Mouse (Mus musculus): ENCODE data around the gene Omd.
A peak's percentile ranks its signal among the peaks of the same experiment; 100 is the strongest.
"Not testable (repeated sequence)": the region's sequence is repeated elsewhere in the genome, so short reads cannot be mapped to it uniquely, and the experiment has no call there.

The Omd gene

GRCm38 (mm10) chr13:49581541-49582530 lies at the start of gene Omd:
Gene Omd, plus strand, starts transcription at chr13:49582462.
- peak; percentile 23 to 52 for DNase-seq

DNA sequence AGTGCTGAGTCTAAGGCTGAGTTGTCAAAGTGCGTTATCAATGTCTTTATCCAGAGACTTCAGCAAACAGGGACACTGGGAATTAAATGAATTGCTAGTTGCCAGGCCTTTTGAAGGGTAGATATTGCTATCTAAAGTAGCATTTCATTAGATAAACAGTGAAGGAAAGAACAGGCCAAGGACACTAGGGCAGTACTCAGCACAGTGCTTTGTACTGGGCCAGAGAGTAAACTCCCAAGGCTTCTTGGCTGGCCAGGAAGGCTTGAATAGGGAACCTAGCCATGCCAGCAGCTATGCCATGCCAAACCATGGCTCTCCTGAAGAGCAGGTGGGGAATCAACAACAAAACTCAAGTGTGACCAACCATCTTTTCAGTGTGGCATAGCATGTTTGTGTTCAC lies 45.3 kb upstream of the Omd start:
- no peak for DNase-seq

DNA sequence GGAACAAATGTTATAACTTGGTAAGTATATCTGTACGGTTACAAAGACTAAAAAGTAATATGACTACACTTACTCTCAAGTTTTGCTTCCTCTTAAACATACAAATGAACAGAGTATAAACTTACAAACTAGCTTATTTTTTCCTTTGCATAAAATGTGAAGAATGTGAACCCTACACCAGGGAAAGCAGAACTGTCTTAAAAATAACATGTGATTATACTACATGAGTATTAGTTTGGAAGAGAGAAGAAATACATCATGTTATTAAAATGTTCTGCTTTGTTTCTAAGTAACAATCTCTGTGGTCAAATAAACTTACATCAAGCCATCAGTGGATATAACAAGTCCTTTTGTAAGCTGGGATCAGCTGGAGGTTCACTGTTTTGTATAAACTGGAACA lies 43.6 kb upstream of the Omd start:
- no peak for DNase-seq

DNA sequence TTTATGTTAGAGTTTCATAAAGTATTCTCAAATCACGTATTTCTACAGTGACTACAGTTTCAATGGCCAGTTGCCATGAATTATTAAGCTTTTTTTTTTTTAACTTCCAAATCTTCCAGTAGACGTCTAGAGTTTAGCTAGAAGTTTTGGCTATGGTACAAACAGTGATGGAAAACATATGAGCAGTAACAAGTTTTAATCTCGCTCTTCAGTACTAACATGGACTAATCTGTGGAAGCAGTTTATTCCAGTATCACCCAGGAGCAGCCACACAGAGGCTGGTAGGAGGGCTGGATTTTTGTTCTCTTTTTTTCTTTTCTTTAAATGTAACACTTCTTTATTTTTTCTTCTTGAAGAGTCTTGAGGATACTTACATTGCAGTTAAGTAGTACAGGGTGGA lies 38.0 kb upstream of the Omd start, which contains the start of gene Aspn:
TSS of gene Aspn (plus strand) at position 165 of the 400 bp plus-strand sequence.
- no peak for DNase-seq

DNA sequence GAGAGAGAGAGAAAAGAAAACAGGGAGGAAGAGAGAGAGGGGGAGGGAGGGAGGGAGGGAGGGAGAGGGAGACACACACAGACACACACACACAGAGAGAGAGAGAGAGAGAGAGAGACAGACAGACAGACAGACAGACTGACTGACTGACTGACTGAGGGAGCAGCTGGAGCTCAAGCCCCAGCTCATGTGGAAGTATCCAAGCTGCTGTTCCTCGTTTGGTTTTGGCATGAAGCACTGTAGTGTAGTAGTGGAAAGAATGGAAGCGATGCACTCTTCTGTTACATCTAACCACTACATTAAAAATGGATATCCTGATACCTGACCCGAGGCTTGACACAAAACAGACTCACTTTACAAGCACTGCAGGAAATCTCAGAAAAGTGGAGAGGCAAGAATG lies 36.6 kb upstream of the Omd start:
- DNase-seq = no peak

- peak in 1 of 2 experiments; percentile 43 for DNase-seq
Measured at GRCm38 (mm10) chr13:49546517-49546916, 35.7 kb upstream of the Omd start.

DNA sequence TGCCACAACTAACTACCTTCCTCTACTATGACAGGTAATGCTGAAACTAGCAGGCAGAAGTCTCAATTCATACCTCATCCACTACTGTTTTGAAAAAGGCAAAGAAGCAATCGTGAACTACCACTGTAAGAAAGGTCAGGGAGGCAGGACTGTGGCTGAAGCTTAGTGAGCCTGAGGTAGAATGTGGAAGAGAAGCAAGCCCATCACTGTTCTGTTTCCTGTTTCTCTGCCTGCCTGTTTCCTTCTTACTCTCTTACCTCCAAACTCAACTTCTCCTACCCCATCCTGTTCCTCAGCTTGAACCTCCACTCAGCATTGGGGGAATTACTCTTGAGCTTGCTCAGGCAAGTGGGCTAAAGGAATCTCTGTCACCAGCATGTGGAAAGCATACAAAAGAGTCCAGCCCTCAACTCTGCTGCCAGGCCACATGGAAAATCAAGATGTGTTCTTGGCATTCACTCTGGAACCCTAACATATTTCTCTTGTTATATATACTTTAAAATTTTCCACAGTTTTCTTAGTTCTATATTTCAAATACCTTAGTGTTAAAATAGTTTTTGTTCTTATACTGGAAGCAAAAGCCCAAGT lies 34.6 kb upstream of the Omd start:
- no peak for DNase-seq

- DNase-seq = no peak
Measured at GRCm38 (mm10) chr13:49549616-49550015, 32.6 kb upstream of the Omd start.

DNA sequence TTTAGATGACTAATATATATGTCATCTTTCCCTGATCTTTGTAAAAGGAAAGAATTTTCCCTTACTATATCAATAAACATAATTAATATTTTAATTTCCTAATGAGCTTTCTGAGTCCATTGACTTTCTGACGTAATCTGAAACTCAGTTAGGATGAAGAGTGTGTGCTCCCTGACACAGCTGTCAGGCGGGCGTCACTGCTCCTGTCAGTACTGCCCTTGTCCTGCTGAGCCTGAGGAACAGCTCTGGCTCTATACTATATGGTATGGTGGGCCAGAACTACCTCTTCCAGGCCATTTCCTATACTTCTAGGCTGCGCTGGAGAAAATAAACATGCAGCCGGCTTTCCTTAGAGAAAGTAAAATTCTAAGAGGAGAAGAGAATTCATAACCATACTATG lies 27.7 kb upstream of the Omd start:
- DNase-seq = no peak

- DNase-seq = no peak
Measured at GRCm38 (mm10) chr13:49556203-49556602, 26.1 kb upstream of the Omd start.

DNA sequence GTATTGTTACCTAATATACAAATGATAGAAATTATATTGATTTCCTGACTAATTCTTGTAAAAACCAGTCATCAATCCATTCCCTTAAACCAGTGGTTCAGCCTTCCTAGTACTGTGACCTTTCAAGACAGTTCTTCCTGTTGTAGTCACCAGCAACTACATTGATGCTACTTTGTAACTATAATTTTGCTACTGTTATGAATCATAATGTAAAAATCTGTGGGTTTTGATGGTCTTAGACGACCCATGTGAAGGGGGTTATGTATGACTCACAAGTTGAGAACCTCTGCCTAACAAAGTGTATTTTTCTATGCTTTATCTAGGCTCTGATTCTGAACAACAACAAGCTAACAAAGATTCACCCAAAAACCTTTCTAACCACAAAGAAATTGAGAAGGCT lies 25.3 kb upstream of the Omd start:
- DNase-seq = no peak

DNA sequence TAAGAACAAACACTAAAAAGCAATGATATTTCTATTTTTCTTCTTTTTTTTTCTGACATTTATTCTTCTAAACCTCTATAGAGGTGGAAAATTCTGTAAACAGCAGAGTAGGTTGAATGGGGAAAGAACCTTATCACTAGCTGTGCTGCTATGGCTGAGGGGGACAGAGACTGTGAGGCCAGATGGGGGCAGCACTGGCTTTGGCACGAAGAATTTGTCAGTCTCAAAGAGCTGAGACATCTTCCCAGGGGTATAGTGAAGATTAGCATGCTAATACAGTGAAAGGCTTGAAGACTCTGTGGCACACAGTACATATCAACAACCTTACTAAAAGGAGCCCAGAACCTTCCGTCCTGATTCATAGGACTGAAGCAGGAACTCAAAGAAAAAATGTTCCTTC lies 23.1 kb upstream of the Omd start:
- peak; percentile 63 to 80 for DNase-seq

DNA sequence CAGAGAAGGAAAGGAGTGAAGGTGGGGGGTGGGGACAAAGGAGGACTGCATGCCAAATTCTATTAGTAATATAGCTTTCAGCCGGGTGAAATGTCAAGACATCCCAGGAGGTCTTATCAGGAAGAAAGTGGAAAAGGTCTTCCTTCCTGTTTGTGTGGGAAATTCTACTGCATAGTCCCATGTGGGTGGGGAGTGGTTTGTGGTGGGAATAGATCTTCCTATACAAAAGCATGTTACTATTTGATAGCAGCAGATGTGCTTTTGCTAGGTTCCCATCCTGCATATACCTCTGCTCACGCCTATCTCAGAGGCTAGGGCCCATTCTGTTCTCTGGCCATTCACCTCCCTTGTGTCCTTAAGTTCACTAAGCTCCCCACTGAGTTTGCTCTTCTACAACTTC lies 21.4 kb upstream of the Omd start:
- DNase-seq = no peak

DNA sequence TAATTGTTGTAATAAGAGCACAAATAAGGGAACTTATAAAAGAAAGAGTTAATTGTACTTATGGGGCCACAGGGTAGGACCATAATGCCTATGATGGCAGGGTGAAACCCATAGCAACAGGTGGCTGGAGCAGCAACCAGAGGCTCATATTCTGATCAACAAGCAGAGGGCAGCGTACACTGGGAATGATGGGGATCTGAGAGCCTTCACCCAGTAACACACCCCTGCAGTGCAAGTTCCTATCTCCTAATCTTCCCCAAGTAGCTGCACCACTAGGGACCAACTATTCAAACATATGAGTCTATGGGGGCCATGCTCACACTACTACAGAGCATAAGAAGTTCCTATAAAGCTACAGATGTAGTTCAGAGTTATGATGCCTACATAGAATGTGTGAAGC lies 17.9 kb upstream of the Omd start:
- DNase-seq = no peak

DNA sequence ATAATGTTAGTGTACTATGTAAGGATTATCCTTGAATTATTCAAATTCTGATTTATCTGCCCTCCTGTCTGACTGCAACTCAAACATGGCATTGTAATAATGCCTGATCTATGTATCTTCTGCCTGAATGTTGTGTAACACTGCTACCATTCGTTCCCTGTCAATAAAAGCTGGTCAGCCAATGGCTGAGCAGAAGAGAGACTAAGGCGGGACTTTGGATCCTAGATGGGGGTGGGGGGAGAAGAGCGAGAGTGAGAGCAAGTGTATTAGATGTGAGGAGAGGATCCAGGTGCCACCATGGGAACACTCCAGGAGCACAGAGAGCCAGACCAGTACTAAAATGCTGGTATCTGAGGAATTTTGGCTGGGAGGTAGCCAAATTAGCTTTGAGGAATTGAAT lies 11.9 kb upstream of the Omd start:
- peak in 1 of 2 experiments; percentile 20 for DNase-seq

DNA sequence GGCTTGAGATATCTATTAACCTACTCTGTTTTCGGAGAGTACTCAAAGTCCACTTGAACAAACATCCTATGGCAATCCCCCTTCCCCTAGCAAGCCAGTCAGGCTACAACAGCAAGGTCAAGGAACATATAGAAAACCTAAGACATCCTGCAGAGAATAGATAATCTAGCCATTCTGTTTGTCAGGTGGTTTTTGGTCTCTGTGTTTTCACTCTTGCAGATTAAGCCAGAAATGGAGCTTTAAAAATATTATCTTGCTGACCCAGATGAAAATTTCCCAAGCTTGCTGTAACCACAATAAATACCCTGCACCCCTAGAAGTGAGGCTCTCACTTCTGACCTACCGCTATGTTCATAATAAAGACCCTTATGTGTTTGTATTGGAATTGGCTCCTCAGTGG lies 10.8 kb upstream of the Omd start:
- no peak for DNase-seq

- DNase-seq = no peak
Measured at GRCm38 (mm10) chr13:49583859-49584258, 1.6 kb downstream of the Omd start.

GRCm38 (mm10) chr13:49584307-49585005 lies 2.2 kb downstream of the Omd start:
- DNase-seq = peak; percentile 41 to 71

GRCm38 (mm10) chr13:49586062-49586461 lies 3.8 kb downstream of the Omd start:
- no peak for DNase-seq

GRCm38 (mm10) chr13:49602541-49602940 lies 20.3 kb downstream of the Omd start:
- DNase-seq = not testable (repeated sequence)

DNA sequence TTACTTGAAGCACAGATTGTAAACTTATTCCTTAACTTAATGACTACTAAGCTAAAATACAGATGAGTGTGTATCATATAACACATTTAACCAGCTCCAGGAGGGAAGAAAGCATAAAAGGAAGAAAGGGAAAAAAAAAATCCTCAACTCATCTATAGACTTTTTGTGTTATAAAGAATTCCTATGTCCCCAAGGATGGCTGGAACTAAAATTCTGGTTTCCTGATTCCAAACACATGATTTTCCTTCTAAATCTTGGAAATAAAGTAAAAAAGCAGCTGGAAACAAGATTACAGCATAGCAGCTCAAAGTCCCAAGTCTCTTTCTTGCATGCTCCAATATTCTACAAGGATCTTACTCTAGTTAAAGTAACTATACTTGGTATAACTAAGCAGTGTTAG lies 21.3 kb downstream of the Omd start:
- DNase-seq = no peak

DNA sequence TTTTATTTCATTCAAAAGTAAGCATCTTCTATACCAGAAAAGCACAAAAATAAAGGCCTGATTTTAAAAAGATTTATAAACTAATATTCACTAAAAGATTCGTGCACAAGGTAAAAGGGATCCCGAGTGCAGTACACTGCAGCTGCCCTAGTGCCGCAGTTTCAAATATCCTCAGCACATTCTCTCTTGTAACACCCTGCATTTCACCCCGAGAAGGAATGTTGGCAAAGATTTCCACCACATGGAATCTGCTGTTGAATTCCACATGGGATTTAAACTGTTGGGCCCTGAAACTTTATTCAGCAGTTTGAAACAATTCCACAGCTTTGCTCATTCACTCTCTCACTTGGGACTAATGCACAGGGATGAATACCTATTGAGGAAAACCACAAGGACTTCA lies 25.5 kb downstream of the Omd start, which contains the start of gene Ogn:
TSS of gene Ogn (plus strand) at position 333 of the 400 bp plus-strand sequence.
- DNase-seq = peak; percentile 41 to 52

DNA sequence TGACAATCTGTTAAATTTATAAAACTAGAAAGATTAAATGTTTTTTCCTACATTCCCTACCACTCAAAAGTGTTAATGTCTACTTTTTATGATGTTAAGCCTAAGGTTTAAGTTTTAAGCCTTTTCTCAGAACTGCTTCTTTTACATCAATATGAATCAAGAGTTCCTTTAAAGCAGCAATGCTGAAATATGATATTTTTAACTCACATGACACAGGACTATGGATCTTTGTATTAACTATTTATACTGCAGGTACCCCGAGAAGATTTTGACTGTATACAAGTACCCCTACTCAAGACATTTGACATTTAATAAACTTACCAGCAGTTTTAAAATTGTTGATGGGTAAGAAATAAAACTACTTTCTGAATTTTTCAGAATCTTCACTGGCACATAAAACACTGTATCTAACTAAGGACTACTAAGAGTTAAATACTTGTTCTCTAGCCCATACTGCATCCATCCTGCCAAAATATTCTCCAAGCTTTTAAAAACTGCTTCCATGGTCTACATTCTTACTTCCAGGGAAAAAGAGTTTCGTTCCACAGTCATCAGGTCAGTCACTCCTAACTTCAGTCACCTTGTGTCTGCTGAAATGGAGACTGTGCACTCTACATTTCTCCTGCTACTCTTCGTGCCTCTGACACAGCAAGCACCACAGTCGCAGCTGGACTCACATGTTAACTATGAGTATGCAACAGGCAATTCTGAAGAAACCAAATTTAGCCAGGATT lies 26.5 kb downstream of the Omd start:
- no peak for DNase-seq
